Mouse (Mus musculus): ENCODE measurements around the gene Mfsd11.
"Not testable (repeated sequence)": the region's sequence is repeated elsewhere in the genome, so short reads cannot be mapped to it uniquely, and the experiment has no call there.

Gene Mfsd11

DNA sequence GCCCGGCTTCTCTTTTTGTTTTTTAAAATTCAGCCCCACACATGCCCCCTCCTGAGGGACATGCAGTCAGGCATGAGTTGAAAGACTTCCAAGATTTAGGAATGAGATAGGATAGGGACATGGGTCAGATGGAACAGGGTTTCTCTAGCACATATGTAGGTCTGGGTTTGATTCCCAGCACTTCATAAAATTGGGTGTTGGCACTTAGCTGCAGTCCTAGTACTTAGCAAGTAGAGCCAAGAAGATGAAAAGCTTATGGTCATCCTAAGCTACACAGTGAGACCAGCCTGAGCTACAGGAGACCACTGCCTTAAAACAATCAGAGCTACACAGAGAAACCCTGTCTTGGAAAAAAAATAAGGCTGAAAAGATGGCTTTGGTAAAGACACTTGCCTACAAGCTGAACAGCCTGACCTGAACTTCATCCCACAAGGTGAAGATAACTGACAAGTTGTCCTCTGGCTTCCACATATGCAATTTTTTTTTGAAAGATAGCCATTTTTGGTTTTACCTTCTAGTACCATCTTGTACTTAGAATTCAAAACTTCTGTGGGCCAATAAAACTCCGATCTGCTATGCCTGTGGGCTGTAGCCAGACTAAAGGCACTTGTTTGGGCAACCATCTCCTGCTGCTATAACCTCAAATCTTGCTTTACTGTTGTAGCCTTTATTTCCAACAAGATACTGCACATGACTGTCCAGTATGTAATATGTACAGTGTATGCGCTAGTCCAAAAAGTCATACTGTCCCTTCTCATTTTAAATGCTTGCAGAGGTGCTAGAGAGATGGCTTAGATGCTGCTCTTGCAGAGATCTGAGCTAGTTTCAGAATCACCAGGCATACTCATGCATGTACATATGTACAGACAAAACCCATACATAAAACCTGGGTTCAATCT lies 4.8 kb upstream of the Mfsd11 start:
- no peak for DNase-seq (ENCODE audit: low read depth in 2 of 2, low spot score in 2 of 2)

DNA sequence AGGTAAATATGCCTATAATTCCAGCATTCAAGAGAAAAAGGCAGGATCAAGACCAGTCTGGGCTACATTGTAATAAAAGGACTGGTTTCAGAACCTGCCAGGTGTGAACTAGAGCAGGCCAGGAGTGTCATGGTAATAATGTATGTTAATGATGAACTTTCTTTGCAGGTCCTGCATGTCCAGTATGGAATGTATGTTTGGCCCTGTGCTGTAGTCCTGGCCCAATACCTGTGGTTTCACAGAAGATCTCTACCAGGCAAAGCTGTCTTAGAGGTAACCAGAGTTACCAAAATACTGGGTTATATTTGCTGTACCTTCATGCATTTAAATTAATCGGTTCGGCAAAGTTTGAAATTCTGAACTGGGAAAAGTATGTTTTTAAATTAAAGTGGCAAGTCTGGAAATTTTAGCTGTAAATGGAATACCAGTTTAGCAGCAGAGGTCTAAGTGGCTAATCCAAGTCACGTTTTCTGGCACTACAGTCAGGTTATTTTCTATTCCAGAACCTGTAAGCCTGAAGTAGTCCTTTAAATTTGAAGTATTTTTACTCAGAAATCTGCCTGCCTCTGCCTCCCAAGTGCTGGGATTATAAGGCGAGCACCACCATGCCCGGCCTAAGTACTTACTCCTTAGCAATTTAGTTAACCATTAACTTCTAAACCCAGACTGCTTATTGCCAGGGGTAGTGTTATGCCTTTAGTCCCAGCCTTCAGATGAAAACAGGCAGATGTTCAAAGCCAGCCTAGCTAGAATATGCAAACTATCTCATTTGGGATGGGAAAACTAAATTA lies 4.0 kb upstream of the Mfsd11 start:
- DNase-seq (ENCODE audit: low read depth in 2 of 2, low spot score in 2 of 2) = no peak

DNA sequence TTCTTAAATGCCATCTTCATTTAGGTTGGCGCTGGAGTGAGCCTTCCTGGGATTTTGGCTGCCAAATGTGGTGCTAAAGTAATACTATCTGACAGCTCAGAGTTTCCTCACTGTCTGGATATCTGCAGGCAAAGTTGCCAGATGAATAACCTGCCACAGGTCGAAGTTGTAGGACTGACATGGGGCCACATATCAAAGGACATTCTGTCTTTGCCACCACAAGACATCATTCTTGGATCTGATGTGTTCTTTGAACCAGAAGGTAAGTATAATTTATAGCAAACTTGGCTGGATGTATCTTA lies 3.4 kb upstream of the Mfsd11 start:
- not testable (repeated sequence) for DNase-seq (ENCODE audit: low read depth in 2 of 2, low spot score in 2 of 2)

DNA sequence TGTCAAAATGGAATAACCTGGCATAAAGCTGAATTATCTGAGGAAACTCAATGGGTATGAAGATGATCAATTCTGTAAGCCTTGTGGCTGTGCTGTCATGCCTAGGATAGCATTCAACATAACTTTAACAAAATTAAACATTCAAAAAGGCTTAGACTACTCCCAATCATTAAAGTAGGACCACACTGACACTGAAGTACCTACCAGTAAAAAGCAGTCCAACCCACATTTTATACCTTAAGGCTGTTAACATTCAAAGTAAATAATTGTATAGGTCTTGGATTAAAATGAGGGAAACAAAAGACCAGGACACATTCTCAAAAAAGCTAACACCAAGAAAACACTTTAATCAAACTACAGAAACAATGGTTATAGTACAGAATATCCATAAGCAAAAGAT lies 2.7 kb upstream of the Mfsd11 start:
- no peak for DNase-seq (ENCODE audit: low read depth in 2 of 2, low spot score in 2 of 2)

DNA sequence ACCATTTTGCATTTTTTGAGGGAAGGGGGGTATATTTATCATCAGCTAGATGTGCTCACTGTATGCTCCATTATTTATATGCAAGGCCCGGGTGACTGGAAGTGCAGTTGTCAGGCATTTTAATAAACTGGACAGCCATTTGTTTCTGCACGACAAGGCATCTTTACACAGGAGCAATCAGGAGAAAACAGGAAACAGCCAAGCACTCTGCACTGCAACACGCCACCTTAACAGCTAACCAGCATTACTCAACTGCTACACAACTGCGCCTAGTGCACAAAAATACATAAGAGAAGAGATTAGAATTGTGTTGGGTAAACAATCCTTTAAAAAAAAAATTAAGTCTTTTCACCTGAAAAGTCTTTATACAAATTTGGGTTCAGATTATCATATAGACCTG lies 2.2 kb upstream of the Mfsd11 start:
- no peak for DNase-seq (ENCODE audit: low read depth in 2 of 2, low spot score in 2 of 2)

DNA sequence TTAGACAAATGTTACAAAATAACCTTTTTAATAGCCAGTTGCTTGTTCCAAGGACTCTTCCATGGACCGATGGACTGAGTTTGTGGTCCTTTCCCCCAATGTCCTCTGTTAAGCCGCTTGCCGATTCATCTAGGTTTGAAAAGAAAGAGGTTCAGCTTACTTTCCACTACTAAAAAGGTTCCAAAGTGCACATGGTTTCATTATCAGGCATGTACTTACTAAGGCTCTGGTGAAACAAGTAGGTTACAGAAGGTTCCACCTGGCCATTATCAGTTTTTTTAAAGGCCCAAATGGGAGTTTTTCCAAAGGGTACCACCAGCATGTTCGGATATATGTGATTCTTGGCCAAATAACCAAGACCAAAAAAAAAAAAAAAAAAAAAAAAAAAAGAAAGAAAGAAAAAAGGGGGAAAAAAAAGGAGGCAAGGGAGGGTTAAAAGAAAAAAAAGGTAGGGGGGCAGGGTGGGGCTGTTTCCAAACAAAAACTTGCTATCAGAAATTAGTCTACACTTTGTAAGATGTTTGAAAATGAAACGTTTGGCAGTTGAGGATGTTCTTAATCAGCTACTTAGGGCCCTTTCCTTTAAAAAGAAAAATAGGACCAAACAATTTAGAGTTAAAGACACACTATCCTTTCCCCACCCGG lies 1.3 kb upstream of the Mfsd11 start:
- DNase-seq (ENCODE audit: low read depth in 2 of 2, low spot score in 2 of 2) = no peak

DNA sequence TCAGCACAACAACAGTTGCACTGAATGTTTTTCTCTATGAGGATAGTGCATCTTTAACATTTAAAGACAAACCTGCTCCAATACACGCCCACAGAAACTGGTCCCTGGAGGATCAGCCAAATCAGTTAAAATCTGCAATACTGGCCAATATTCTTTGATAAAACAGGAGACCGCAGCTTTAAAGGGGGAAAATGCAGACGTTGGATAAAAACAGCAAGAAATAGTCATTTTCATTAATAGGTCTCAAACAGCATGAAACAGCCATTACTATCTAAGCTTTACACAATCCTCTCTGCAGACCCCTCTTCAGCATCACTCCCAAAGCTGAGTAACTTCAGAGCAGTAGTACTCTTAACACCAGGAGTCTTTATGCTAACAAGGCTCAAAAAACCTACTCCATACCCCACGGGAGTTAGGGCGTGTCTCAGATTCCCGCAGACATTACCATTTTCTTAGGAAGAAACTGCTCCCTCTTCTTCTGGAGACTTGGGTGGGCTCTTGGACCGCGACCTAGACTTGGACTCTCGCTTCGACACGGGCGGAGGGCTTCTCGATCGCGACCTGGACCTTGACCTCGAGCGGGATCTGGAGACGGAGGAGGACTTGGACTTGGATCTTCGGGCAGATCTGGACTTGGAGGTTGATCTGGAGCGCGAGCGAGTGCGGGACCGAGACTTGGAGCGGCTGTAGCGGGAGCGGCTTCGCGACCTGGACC lies 507 bp upstream of the Mfsd11 start:
- DNase-seq (ENCODE audit: low read depth in 2 of 2, low spot score in 2 of 2) = peak in 1 of 2 experiments; percentile 20

DNA sequence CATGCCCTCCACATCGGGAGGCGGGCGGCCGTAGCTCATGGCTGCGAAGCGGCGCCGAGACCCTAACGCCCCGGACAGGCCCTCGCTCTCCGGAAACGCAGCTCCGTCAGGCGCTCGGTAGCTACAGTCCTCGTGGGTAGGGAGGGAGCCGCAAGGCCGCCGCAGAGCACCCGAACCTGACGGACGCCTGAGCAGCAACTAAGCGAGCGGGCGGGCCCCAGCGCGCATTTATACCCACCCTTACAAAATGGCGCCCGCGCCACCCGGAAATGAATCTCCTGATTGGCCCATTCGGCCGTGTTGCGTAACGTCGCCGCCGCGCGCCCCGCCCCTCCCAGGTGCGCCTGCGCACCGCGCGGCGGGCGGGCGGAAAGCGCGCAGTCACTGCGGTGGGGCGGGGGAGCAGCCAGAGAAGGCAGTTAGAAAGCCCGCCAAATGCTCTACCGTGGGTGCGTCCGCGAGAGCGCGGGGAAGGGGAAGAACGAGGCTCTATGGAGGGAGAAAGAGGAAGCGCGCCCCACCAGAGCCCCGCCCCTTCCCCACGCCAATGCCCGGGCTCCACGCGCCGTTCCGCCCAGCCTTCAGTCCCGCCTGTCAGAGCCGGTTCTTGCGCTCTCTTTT lies 761 bp downstream of the Mfsd11 start, which contains the start of gene Srsf2:
Gene Srsf2 (minus strand): TSS at position 204 of the 621 bp plus-strand sequence.
- DNase-seq (ENCODE audit: low read depth in 2 of 2, low spot score in 2 of 2) = peak; percentile 97 to 98

DNA sequence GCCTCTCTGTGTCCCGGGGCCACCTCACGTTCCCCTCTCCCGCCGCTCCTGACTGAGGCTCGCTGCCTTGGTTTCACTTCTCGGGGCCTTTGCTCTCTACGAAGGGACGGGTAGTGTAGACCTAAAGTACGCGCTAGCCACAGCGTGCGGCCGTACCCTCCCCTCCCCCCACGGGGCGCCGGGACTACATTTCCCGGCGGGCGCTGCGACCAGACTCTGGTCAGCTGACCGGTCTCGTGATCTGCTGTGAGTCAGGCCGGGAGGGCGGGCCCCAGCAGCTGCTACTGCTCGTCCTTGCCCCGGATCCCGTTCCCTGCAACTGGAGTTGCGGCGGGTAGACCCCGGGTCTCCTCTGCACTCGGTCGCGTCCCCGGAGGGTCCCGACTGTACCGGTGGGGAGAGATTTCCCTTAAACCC lies 1.3 kb downstream of the Mfsd11 start:
- peak; percentile 92 to 95 for DNase-seq (ENCODE audit: low read depth in 2 of 2, low spot score in 2 of 2)

DNA sequence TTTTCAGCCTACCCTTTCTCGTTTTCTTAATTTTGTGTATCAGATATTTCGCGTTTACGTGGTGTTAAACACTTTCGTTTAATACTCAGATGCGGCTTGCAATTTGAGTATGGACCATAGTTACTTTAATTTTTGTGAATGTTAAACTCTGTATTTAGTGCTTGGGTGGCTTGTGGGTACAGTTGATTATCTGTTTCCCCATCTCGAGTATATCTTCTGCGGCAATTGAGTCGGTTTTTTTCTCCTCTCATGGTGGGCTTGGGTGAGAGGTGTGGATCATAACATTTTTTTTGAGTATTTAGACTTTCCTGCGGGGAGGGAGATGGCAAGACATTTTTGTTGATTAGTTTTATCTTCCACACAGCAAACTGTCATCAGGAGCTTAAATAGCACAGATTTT lies 2.0 kb downstream of the Mfsd11 start:
- DNase-seq (ENCODE audit: low read depth in 2 of 2, low spot score in 2 of 2) = no peak

DNA sequence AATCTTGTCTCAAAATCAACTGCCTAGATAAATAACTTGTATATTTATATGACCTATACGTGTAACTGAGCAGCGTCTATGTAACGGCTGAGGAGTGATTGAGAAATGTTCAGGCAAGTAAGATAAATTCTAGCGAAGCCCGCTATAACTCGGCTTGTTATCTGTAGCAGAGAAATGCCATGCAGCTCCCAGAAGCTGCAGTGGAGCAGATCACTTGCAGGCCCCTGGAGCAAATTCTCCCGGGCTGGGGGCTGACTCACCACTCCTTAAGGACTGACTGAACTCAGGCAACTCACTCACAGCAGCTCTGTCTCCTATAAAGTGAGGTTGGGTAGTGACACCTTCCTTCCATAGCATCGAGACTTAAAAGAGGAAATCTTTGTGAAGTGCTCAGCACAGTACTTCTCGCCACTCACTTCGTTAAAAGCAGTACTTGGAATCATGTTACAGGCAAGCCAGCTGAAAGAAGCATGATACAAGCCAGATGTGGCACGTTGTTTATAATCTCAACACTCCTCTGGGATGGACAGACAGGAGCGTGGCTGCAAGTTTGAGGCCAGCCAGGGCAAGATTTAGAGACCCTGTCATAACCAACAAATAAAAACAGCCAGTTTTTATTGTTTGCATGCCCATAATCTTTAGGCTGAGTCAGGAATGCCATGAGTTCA lies 5.1 kb downstream of the Mfsd11 start:
- DNase-seq (ENCODE audit: low read depth in 2 of 2, low spot score in 2 of 2) = no peak

DNA sequence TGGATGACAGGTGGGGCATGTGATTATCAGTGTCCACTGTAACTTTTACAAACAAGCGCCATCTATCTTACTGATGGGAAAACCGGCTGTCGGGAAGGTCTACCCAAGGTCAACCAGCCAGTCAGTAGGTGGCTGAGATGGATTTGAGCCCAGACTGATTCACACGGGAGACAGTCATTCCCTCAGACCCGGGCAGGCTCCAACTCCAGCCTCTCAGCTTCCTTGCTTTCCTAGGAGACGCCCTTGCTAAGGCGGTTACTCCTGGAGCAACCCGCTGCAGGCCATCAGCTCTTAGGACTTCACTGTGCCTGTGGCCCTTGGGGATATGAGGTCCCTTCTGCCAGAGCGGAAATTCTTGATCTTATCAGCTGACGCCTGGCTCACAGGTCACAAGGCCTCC lies 12.2 kb downstream of the Mfsd11 start:
- no peak for DNase-seq (ENCODE audit: low read depth in 2 of 2, low spot score in 2 of 2)

DNA sequence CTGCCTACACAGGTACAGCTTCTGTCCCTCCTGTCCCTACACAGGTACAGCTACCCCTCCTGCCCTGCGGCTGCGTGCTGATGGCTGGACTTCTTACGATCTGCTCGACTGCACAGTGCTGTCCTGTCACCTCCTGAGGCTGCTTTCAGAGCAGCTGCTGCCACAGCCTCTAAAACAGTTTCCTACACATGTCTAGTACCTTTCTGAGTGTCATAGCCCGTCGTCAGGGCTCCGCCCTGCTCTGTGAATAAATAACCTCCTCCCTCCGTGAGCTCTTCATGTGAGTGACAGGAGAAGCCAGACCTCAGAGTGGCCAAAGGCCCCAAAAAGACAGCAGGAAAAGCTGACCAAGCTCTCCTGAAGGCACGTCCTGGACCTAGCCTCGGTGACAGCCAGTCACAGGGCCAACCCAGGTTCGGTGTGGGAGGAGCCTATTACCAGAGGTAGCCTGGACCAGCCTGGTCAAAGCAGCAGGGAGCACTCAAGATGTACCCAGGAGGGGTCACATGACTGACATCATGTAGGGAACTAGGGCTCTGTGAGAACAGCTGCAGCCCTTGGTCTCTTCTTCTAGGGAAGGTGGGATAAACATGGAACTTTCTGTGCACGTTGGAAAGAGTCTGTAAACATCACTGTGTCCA lies 13.8 kb downstream of the Mfsd11 start:
- no peak for DNase-seq (ENCODE audit: low read depth in 2 of 2, low spot score in 2 of 2)

DNA sequence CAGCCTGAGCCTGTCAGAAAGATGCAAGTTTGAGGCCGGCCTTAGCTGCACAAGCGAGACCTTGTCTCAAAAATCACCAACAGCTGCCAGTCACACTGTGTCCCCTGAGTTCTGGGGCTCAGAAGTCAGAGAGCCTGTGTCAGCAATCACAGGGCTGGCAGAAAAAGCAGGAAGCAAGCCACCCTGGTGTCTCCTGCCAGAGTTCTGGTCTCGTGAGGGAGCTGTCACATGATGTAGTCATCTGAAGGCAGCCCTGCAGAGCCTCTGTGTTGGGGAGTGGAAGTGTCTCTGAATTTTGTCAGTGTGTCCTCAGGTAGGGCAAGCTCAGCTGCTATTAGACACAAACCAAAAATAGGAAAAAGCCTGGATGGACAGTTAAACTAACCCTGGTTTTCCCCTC lies 15.9 kb downstream of the Mfsd11 start:
- DNase-seq (ENCODE audit: low read depth in 2 of 2, low spot score in 2 of 2) = no peak

DNA sequence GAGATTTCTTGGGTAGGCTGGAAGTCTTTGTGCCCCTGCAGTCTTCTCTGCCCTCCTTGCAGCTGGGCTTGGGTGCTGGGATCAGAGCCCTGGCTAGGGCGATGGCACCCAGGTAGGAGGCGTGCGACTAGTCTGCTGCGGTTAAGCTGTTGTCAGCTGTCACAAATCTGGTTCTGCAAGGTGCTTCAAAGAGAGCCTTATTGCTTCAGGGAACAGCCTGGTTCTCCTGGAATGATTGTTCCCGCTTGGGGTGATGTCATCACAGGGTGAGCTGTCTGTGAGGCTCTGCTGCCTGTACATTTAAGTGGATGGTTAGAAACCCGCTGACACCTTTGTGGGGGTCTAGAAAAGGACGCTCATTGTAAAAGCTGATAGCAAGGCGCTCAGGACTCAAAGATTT lies 17.0 kb downstream of the Mfsd11 start:
- no peak for DNase-seq (ENCODE audit: low read depth in 2 of 2, low spot score in 2 of 2)

DNA sequence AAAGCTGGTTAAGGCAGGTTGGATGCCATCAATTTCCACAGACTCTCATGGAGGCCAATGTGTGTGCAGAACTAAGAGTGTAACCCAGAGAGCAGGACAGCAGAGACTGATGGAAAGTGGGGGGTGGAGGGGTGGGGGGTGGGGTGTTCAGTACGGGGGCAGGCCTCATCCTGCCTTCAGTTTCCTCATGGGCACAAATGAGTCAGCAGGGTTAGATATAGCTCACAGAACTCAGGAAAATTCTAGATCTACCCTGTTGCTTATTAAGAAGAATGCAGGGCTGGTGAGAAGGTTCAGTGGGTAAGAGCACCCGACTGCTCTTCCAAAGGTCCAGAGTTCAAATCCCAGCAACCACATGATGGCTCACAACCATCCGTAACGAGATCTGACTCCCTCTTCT lies 17.4 kb downstream of the Mfsd11 start:
- no peak for DNase-seq (ENCODE audit: low read depth in 2 of 2, low spot score in 2 of 2)

DNA sequence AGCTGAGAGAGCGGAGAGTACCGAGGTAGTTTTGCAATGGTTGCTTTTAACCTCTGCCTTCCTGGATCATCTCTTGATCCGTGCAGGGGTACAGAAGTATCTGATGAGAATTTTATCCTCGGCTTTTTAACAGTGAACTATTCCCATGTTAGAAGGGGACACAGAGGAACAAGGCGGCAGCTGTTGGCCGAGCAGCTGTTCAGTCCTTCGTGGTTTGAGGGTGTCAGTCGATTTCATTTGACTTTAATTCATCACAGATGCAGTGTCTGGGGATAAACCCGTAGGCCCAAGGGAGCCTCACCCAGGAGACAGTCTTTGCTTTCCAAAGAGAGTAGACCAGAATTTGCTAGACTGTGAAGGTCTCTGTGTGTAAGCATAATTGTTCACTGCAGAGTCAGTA lies 19.3 kb downstream of the Mfsd11 start:
- DNase-seq (ENCODE audit: low read depth in 2 of 2, low spot score in 2 of 2) = no peak

DNA sequence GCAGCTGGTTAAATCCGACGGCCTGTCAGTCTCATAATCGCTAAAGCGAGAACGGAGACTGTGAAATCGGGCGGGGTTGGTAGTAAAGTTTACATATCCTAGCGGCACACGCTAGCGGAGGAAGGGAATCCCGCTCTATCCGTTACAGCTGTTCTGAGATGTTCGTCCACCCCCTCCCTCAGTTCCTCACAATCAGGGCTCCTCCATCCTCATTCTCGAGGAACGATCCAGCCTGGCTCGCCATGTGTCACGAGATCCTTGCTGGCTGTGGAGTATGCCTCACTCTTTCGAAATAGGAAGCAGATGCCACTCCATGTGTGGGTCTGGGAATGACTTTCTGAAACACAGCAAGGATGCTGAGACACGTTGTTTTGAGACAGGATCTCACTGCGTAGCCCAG lies 21.7 kb downstream of the Mfsd11 start:
- DNase-seq (ENCODE audit: low read depth in 2 of 2, low spot score in 2 of 2) = no peak

DNA sequence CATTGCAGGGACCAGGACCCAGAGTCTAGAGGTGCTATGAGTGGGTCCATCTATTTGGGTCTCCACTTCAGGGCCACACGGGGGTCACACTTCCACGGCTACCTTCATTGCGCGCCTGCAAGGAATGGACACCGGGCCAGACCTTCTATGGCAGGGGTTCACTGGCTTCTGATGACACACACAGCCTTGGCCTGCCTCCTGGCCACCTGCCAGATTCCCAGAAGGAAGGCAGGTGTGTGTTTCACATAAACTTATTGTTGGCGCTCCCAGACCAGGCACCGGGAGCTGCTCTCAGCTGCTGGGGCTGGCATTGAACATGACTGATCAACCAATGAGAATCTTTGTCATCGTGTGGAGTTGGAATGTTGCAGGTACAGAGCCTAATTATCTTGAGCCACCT lies 26.2 kb downstream of the Mfsd11 start:
- DNase-seq (ENCODE audit: low read depth in 2 of 2, low spot score in 2 of 2) = no peak

DNA sequence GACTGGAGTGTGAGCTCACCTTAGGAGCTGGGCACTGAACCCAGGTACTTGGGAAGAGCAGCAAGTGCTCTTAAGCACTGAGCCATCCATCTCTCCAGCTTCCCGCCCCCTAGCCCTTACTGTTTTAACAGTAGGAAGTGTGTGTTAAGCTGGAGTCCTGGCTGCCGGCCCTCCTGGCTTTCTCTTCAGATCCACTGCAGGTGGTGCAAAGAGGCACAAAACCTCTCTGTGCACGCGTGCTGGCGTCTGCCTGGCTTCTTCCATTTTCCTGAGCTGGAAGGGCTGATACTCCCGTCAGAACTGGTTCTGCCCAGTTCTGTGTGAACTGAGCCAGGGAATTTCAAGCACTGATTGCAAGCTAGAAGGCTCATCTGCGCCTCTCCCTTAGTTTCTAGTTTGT lies 28.6 kb downstream of the Mfsd11 start:
- DNase-seq (ENCODE audit: low read depth in 2 of 2, low spot score in 2 of 2) = no peak
